Mouse (Mus musculus): ENCODE results near the gene Fam25c. TPM values are rescaled to one million over a fixed set of nuclear protein-coding genes. Genes with fewer than 3 reads are reported as not detected.

Fam25c gene
- polyA plus RNA-seq, 1 experiment from 2014 or later, result not detected

DNA sequence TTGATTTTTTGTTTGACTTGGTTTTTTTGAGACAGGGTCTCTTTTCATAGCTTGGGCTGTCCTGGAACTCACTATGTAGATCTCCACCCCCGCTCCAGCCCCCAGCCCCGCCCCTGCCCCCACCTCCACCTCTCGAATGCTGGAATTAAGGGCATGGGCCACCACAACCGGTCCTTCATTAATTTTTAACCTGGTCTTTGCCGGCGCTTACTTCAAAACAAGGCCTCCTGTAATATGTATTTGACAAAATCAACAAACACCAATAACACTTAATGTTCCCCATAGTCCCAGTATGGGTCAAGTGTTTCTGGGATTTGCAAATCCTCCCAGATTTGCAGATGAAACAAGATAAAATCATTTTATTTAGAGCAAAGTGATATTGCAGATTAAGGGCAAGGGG, 5.0 kb upstream of the Fam25c start:
- H3K4me1 ChIP-seq (ENCODE audit: control insufficient read depth, insufficient read depth, low read length), result peaks cover 11% of the 10 kb centered on the region; the same call in 1 of the 2 replicates
- H3K27me3 ChIP-seq (ENCODE audit: control insufficient read depth, insufficient read depth, low read depth, low read length), result no peaks in the 10 kb centered on the region
- WGBS, result 47% methylated on average over 6 of the region's 6 CpGs
- no peaks in the 10 kb centered on the region for H3K36me3 ChIP-seq (ENCODE audit: control insufficient read depth, insufficient read depth, low read length)
- no peak overlapping the region for H3K4me3 ChIP-seq (ENCODE audit: low read depth, low read length)
- ATAC-seq, result no peak
- H3K27ac ChIP-seq (ENCODE audit: low read length), result no peak overlapping the region
- no peaks in the 10 kb centered on the region for H3K9me3 ChIP-seq (replicated peaks; ENCODE audit: control insufficient read depth, low read length, poor library complexity, severe bottlenecking)
- H3K4me2 ChIP-seq (ENCODE audit: low read length), result no peak overlapping the region
- H3K9ac ChIP-seq (ENCODE audit: low read depth, low read length), result no peak overlapping the region

DNA sequence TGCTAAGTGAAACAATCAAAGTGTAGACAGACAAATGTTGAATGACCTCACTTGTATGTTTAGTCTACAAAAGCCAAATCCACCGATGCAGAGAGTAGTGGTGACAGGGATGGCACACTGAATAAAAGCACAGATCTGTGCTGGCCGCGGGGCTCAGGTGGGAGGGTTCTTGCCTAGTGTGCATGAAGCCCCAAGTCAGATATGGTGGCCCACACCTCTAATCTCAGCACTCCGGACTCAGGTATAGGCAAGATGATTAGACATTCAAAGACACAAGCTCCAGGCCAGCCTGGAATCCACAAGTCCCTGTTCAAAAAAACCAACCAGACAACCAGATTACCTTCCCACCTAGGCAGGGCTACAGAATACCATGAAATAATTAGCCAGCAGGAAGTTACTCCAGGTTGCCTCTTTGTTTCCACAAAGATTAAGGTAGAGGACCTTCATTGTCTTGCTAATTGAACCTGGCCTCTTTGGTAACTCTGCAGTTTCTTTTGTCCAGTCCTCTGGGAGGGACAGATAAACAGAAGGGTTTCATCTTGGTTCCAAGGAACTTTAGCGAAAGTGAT, 4.5 kb upstream of the Fam25c start:
- Histone ChIP-seq H3K9me3 (replicated peaks; ENCODE audit: control insufficient read depth, low read length, poor library complexity, severe bottlenecking) (no peaks in the 10 kb centered on the region), H3K9ac (ENCODE audit: low read depth, low read length) (no peak overlapping the region), H3K27me3 (ENCODE audit: control insufficient read depth, insufficient read depth, low read depth, low read length) (no peaks in the 10 kb centered on the region), H3K27ac (ENCODE audit: low read length) (no peak overlapping the region), H3K4me1 (ENCODE audit: control insufficient read depth, insufficient read depth, low read length) (peaks cover 11% of the 10 kb centered on the region; the same call in 1 of the 2 replicates), H3K36me3 (ENCODE audit: control insufficient read depth, insufficient read depth, low read length) (no peaks in the 10 kb centered on the region), H3K4me3 (ENCODE audit: low read depth, low read length) (no peak overlapping the region), H3K4me2 (ENCODE audit: low read length) (no peak overlapping the region)
- 37% methylated on average over 5 of the region's 5 CpGs for WGBS
- no peak for ATAC-seq

DNA sequence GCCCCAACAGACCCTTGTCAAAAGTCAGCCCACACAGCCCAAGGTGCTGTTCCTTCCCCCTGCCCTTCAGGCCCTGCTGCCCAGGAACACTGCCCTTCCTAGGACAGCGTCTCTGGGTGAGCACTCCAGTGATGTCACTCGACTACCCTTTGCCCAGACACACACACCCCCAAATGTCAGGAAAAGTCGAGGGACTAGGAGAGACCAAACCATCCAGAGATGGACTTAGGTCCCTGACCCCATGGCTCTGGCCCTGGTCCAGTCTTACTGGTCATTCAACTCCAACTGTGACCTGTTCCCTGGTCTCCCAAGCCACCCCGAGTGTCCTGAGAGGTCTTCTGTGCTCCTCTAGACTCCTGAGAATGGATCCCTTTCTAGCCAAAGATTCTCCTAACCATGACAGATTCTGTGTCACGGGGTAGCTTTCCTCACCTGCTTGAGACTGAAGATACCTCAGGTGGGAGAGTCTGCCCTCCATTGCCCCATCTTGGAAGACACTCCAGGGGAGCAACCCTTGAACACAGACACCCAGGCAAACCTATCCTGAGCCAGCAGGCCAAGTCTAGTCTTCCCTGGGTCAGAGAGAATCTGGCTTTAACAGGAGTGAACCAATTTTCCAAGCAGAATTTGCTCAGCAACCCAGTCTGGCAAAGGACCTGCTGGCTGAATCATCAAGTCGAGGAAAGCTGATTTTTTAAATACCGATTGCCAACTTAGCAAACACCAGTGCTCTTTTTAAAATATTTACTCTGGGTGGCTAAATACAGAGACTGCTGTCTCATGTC, 2.6 kb upstream of the Fam25c start:
- ATAC-seq, result no peak
- Histone ChIP-seq H3K4me2 (ENCODE audit: low read length) (no peak overlapping the region), H3K4me3 (ENCODE audit: low read depth, low read length) (no peak overlapping the region), H3K9ac (ENCODE audit: low read depth, low read length) (no peak overlapping the region), H3K36me3 (ENCODE audit: control insufficient read depth, insufficient read depth, low read length) (no peaks in the 10 kb centered on the region), H3K4me1 (ENCODE audit: control insufficient read depth, insufficient read depth, low read length) (no peaks in the 10 kb centered on the region), H3K27ac (ENCODE audit: low read length) (no peak overlapping the region), H3K27me3 (ENCODE audit: control insufficient read depth, insufficient read depth, low read depth, low read length) (no peaks in the 10 kb centered on the region), H3K9me3 (replicated peaks; ENCODE audit: control insufficient read depth, low read length, poor library complexity, severe bottlenecking) (no peaks in the 10 kb centered on the region)
- WGBS, result 85% methylated on average over 7 of the region's 7 CpGs

DNA sequence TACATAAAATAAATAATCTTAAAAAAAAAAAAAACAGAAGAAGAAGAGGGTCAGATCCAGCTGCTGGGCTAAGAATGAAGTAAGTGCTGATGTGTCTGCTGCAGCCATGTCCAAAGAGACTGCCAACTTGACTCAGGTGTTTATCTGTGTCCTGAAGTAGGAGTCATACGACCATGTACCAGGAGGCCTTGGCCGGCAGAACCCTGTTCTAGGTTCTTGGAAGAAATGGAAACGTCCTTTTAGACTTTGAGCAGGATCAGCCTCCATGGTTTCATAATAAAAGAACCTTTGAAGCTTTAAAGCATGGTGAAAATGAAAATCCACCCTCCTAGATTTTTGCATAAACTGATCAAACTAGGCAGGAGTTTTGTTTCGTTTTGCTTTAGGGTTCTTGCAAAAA, 777 bp downstream of the Fam25c start:
- WGBS, result 88% methylated on average over 4 of the region's 4 CpGs
- no peaks in the 10 kb centered on the region for H3K27me3 ChIP-seq (ENCODE audit: control insufficient read depth, insufficient read depth, low read depth, low read length)
- no peak overlapping the region for H3K9ac ChIP-seq (ENCODE audit: low read depth, low read length)
- H3K36me3 ChIP-seq (ENCODE audit: control insufficient read depth, insufficient read depth, low read length), result no peaks in the 10 kb centered on the region
- no peak overlapping the region for H3K4me2 ChIP-seq (ENCODE audit: low read length)
- ATAC-seq, result no peak
- no peaks in the 10 kb centered on the region for H3K4me1 ChIP-seq (ENCODE audit: control insufficient read depth, insufficient read depth, low read length)
- no peak overlapping the region for H3K4me3 ChIP-seq (ENCODE audit: low read depth, low read length)
- H3K27ac ChIP-seq (ENCODE audit: low read length), result no peak overlapping the region
- no peaks in the 10 kb centered on the region for H3K9me3 ChIP-seq (replicated peaks; ENCODE audit: control insufficient read depth, low read length, poor library complexity, severe bottlenecking)

- H3K9me3 ChIP-seq (replicated peaks; ENCODE audit: control insufficient read depth, low read length, poor library complexity, severe bottlenecking), result no peaks in the 10 kb centered on the region
- H3K4me1 ChIP-seq (ENCODE audit: control insufficient read depth, insufficient read depth, low read length), result no peaks in the 10 kb centered on the region
- H3K4me2 ChIP-seq (ENCODE audit: low read length), result no peak overlapping the region
- H3K27me3 ChIP-seq (ENCODE audit: control insufficient read depth, insufficient read depth, low read depth, low read length), result no peaks in the 10 kb centered on the region
- no peak for ATAC-seq
- H3K36me3 ChIP-seq (ENCODE audit: control insufficient read depth, insufficient read depth, low read length), result no peaks in the 10 kb centered on the region
- no peak overlapping the region for H3K27ac ChIP-seq (ENCODE audit: low read length)
- no peak overlapping the region for H3K9ac ChIP-seq (ENCODE audit: low read depth, low read length)
- 92% methylated on average over 3 of the region's 3 CpGs for WGBS
- no peak overlapping the region for H3K4me3 ChIP-seq (ENCODE audit: low read depth, low read length)
These were observed 1.9 kb downstream of the Fam25c start for GRCm38 (mm10) chr14:34353326-34353725.

GRCm38 (mm10) chr14:34352523-34352922, 2.7 kb downstream of the Fam25c start:
- ATAC-seq, result no peak
- no peaks in the 10 kb centered on the region for H3K27me3 ChIP-seq (ENCODE audit: control insufficient read depth, insufficient read depth, low read depth, low read length)
- no peaks in the 10 kb centered on the region for H3K4me1 ChIP-seq (ENCODE audit: control insufficient read depth, insufficient read depth, low read length)
- no peak overlapping the region for H3K9ac ChIP-seq (ENCODE audit: low read depth, low read length)
- no peak overlapping the region for H3K27ac ChIP-seq (ENCODE audit: low read length)
- 68% methylated on average over 6 of the region's 6 CpGs for WGBS
- H3K9me3 ChIP-seq (replicated peaks; ENCODE audit: control insufficient read depth, low read length, poor library complexity, severe bottlenecking), result no peaks in the 10 kb centered on the region
- H3K36me3 ChIP-seq (ENCODE audit: control insufficient read depth, insufficient read depth, low read length), result no peaks in the 10 kb centered on the region
- H3K4me2 ChIP-seq (ENCODE audit: low read length), result no peak overlapping the region
- H3K4me3 ChIP-seq (ENCODE audit: low read depth, low read length), result no peak overlapping the region

DNA sequence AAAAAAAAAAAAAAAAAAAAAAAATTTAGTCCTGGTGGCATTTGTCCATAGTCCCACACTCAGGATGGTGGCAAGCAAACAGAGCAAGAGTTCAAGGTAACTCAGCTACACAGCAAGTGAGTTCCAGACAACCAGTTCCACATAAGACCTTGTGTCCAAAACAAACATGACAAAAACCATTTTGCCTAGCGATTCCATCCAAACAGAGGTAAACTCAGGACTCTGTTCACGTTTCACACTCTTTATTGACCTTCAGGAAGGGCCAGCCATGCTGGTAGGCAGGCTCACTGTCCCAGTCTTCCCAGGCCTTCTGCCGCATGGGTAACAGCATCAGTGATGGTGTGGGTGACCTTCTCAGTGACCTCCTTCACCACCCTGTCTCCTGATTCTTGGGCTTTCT, 3.6 kb downstream of the Fam25c start:
- 68% methylated on average over 3 of the region's 3 CpGs for WGBS
- no peak overlapping the region for H3K4me2 ChIP-seq (ENCODE audit: low read length)
- ATAC-seq, result no peak
- no peak overlapping the region for H3K9ac ChIP-seq (ENCODE audit: low read depth, low read length)
- H3K4me3 ChIP-seq (ENCODE audit: low read depth, low read length), result no peak overlapping the region
- H3K27me3 ChIP-seq (ENCODE audit: control insufficient read depth, insufficient read depth, low read depth, low read length), result no peaks in the 10 kb centered on the region
- no peaks in the 10 kb centered on the region for H3K9me3 ChIP-seq (replicated peaks; ENCODE audit: control insufficient read depth, low read length, poor library complexity, severe bottlenecking)
- no peaks in the 10 kb centered on the region for H3K4me1 ChIP-seq (ENCODE audit: control insufficient read depth, insufficient read depth, low read length)
- H3K36me3 ChIP-seq (ENCODE audit: control insufficient read depth, insufficient read depth, low read length), result no peaks in the 10 kb centered on the region
- no peak overlapping the region for H3K27ac ChIP-seq (ENCODE audit: low read length)

GRCm38 (mm10) chr14:34349007-34349406, 6.2 kb downstream of the Fam25c start:
- no peak overlapping the region for H3K4me3 ChIP-seq (ENCODE audit: low read depth, low read length)
- H3K9ac ChIP-seq (ENCODE audit: low read depth, low read length), result no peak overlapping the region
- no peak overlapping the region for H3K4me2 ChIP-seq (ENCODE audit: low read length)
- H3K27me3 ChIP-seq (ENCODE audit: control insufficient read depth, insufficient read depth, low read depth, low read length), result no peaks in the 10 kb centered on the region
- no peak overlapping the region for H3K27ac ChIP-seq (ENCODE audit: low read length)
- no peak for ATAC-seq
- 88% methylated on average over 8 of the region's 8 CpGs for WGBS
- no peaks in the 10 kb centered on the region for H3K36me3 ChIP-seq (ENCODE audit: control insufficient read depth, insufficient read depth, low read length)
- H3K9me3 ChIP-seq (replicated peaks; ENCODE audit: control insufficient read depth, low read length, poor library complexity, severe bottlenecking), result no peaks in the 10 kb centered on the region
- H3K4me1 ChIP-seq (ENCODE audit: control insufficient read depth, insufficient read depth, low read length), result no peaks in the 10 kb centered on the region

DNA sequence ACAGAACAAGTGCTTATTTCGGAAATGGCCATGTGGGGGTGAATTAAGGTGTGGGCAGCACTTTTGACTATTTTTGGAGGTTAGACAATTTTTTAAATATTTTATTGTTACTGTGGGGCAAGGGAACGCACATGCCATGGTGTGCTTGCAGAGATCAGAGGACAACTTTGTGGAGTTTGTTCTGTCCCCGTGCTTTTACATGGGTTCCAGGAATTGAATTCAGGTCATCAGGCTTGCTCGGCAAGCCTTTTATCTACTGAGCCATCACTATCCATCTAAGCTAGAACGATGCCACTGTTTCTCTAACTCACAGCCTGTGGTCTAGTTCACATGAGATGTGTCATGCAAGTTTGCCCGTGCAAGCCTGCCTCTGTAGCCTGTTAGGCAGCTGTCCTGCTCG, 6.9 kb downstream of the Fam25c start:
- ATAC-seq, result no peak
- H3K36me3 ChIP-seq (ENCODE audit: control insufficient read depth, insufficient read depth, low read length), result peaks cover 3% of the 10 kb centered on the region
- H3K27ac ChIP-seq (ENCODE audit: low read length), result no peak overlapping the region
- H3K4me3 ChIP-seq (ENCODE audit: low read depth, low read length), result no peak overlapping the region
- H3K27me3 ChIP-seq (ENCODE audit: control insufficient read depth, insufficient read depth, low read depth, low read length), result no peaks in the 10 kb centered on the region
- H3K4me2 ChIP-seq (ENCODE audit: low read length), result no peak overlapping the region
- no peaks in the 10 kb centered on the region for H3K9me3 ChIP-seq (replicated peaks; ENCODE audit: control insufficient read depth, low read length, poor library complexity, severe bottlenecking)
- no peak overlapping the region for H3K9ac ChIP-seq (ENCODE audit: low read depth, low read length)
- WGBS, result 80% methylated on average over 7 of the region's 7 CpGs
- no peaks in the 10 kb centered on the region for H3K4me1 ChIP-seq (ENCODE audit: control insufficient read depth, insufficient read depth, low read length)

Data from midbrain, embryonic 16.5 days (tissue).